Mouse (Mus musculus) embryonic fibroblast, embryonic 13.5 days (primary cell): ENCODE data around the gene Usp47. TPM values are rescaled to one million over a fixed set of nuclear protein-coding genes. Genes with fewer than 3 reads are reported as not detected.

Experiments used
- H3K27ac ChIP-seq: 2 replicates; pipeline ENCODE4 v1.5.1; 2012; ENCODE audit warnings: low read length, control low read depth, inconsistent platforms; ENCODE audit not compliant: insufficient read depth
- H3K4me1 ChIP-seq: 2 replicates; pipeline ENCODE4 v1.6.1; 2011; ENCODE audit warnings: low read length; ENCODE audit not compliant: control insufficient read depth, insufficient read depth
- H3K4me3 ChIP-seq: 2 replicates; pipeline ENCODE4 v1.5.1; 2011; ENCODE audit warnings: mild to moderate bottlenecking, control low read depth, low read length; ENCODE audit not compliant: insufficient read depth
- CTCF ChIP-seq: IDR thresholded peaks from 2 replicates; pipeline ENCODE4 v1.5.1; 2011; ENCODE audit warnings: mild to moderate bottlenecking, control low read depth, low read length, moderate library complexity, borderline replicate concordance; ENCODE audit not compliant: insufficient read depth
- POLR2A ChIP-seq: IDR thresholded peaks from 2 replicates; pipeline ENCODE4 v1.6.1; 2011; ENCODE audit warnings: low read depth, mild to moderate bottlenecking, control low read depth, low read length, moderate library complexity
- polyA plus RNA-seq: library from polyadenylated mRNA; stranded (reverse); fragments of >200 nt; gene quantifications from 2 replicates; pipeline ENCODE4 v1.2.4, GENCODE M21; 2011; ENCODE audit warnings: low read depth; ENCODE audit not compliant: missing spikeins, insufficient read length

Gene Usp47
- polyA plus RNA-seq, 1 experiment, result 123 TPM

- Histone ChIP-seq H3K4me3 (no peak overlapping the region), H3K4me1 (peaks cover 5% of the 10 kb centered on the region), H3K27ac (no peak overlapping the region)
- TF ChIP-seq CTCF, result no peak
- TF ChIP-seq POLR2A, result no peak
Observed at GRCm38 (mm10) chr7:112030594-112030993, 7.3 kb downstream of the Usp47 start.

GRCm38 (mm10) chr7:112035804-112036203, 12.5 kb downstream of the Usp47 start:
- H3K4me3 ChIP-seq, result no peak overlapping the region
- no peak overlapping the region for H3K27ac ChIP-seq
- no peak for TF ChIP-seq CTCF
- no peak for TF ChIP-seq POLR2A
- H3K4me1 ChIP-seq, result no peaks in the 10 kb centered on the region; the same call in 1 of the 2 replicates

DNA sequence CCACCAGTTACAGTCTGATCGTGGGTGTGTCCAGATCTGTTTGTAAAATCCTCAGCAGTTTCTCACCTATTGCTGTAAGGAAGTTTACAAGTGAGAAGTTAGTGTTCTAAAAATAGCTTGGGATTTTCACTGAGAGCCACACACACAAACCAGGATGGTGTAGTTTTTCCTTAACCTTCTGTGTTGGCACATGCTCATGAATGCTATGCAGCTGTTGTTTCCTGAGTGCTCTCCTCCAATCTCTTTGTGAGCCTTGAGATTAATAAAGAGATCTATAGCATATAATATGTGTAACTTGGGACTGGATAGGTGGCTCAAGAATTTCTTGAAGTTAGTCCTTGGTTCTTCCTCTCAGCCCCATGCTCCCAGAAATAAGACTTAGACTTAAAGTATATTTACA, 13.3 kb downstream of the Usp47 start:
- Histone ChIP-seq H3K27ac (no peak overlapping the region), H3K4me3 (no peak overlapping the region), H3K4me1 (no peaks in the 10 kb centered on the region; the same call in 1 of the 2 replicates)
- TF ChIP-seq CTCF (no peak), POLR2A (no peak)

GRCm38 (mm10) chr7:112040271-112040670, 17.0 kb downstream of the Usp47 start:
- TF ChIP-seq POLR2A, result no peak
- no peak for TF ChIP-seq CTCF
- H3K27ac ChIP-seq, result no peak overlapping the region
- peaks cover 5% of the 10 kb centered on the region; the same call in 1 of the 2 replicates for H3K4me1 ChIP-seq
- no peak overlapping the region for H3K4me3 ChIP-seq

GRCm38 (mm10) chr7:112042758-112043157, 19.5 kb downstream of the Usp47 start:
- Histone ChIP-seq H3K4me3 (no peak overlapping the region), H3K4me1 (peaks cover 5% of the 10 kb centered on the region; the same call in 1 of the 2 replicates), H3K27ac (no peak overlapping the region)
- TF ChIP-seq POLR2A (no peak), CTCF (no peak)

- Histone ChIP-seq H3K4me1 (peaks cover 5% of the 10 kb centered on the region; the same call in 1 of the 2 replicates), H3K27ac (no peak overlapping the region), H3K4me3 (no peak overlapping the region)
- TF ChIP-seq CTCF, result no peak
- no peak for TF ChIP-seq POLR2A
Observed at GRCm38 (mm10) chr7:112045249-112045648, 21.9 kb downstream of the Usp47 start.

GRCm38 (mm10) chr7:112045794-112046388, 22.6 kb downstream of the Usp47 start:
- H3K4me3 ChIP-seq, result no peak overlapping the region
- peaks cover 5% of the 10 kb centered on the region; the same call in 1 of the 2 replicates for H3K4me1 ChIP-seq
- H3K27ac ChIP-seq, result no peak overlapping the region
- no peak for TF ChIP-seq POLR2A
- TF ChIP-seq CTCF, result no peak

DNA sequence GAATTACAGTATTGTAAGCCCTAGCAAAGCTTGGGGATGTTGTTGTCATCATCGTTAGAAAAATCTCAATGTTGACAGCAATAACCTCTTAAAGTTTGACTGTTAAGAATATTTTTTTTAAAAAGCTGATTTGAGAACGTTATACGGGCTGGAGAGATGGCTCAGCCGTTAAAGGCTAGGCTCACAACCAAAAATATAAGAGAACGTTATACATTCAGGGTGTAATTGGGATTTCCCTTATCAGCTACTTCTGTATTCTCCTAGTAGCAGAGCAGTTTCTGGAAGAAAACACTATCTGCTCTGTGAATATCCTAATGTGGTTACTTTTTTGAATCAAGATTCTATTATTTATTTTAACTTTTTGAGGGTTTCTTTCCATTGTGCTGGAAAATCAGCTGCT, 25.3 kb downstream of the Usp47 start:
- Histone ChIP-seq H3K27ac (no peak overlapping the region), H3K4me1 (peaks cover 3% of the 10 kb centered on the region; the same call in 1 of the 2 replicates), H3K4me3 (no peak overlapping the region)
- TF ChIP-seq CTCF, result no peak
- no peak for TF ChIP-seq POLR2A

GRCm38 (mm10) chr7:112053667-112054066, 30.4 kb downstream of the Usp47 start:
- H3K4me1 ChIP-seq, result peaks cover 7% of the 10 kb centered on the region
- TF ChIP-seq POLR2A, result no peak
- no peak for TF ChIP-seq CTCF
- H3K4me3 ChIP-seq, result no peak overlapping the region
- no peak overlapping the region for H3K27ac ChIP-seq

DNA sequence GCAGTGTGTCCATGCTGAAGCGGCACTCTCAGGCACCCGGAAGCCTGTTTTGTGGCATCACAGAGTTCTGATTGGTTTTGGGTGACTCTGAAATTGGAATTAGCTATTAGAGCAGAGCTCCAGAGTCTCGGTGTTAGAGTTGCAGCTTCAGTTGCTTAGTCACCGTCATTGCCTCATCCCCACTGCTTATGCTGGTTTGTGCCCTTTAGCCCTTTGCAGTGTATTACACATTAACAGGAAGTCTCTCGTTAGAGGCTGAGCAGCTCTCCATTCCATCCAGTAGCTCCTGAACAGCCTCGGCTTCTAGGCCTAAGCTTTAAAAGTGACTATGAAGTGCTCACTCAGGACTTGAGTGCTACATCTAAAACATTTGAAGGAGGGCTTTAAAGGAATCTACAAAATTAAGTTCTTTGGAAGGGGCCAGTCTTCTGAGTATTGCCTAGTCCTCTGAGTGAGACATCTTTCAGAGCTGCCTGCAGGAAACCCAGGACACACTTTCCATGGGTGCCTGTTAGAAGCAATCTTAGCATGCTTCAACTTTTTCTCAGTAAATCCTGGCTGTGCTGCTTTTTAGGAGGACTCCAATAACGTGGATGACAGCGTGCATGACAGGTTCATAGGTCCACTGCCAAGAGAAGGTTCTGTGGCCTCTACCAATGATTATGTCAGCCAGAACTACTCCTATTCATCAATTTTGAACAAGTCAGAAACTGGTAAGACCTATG, 32.8 kb downstream of the Usp47 start:
- Histone ChIP-seq H3K4me3 (no peak overlapping the region), H3K27ac (peak overlapping the region; percentile 77), H3K4me1 (peaks cover 7% of the 10 kb centered on the region)
- TF ChIP-seq POLR2A (no peak), CTCF (no peak)
